Mouse (Mus musculus) embryonic facial prominence, embryonic 11.5 days (tissue): ENCODE results near the gene Efnb3. TPM values are rescaled to one million over a fixed set of nuclear protein-coding genes. Genes with fewer than 3 reads are reported as not detected.

Experiments used
- ATAC-seq: fragments of 200-750 bp; cut with Nextera tagmentation; replicated peaks from 2 replicates; pipeline ENCODE4 v1.8.0; 2017; ENCODE audit warnings: low read depth; ENCODE audit not compliant: insufficient number of reproducible peaks, low FRiP score, low TSS enrichment
- DNase-seq: peaks from one replicate; pipeline ENCODE4 v3.0.0-alpha.2; 2015; ENCODE audit warnings: low spot score
- H3K27ac ChIP-seq: fragments of 300-500 bp; sonication (generic); replicated peaks from 2 replicates; pipeline ENCODE4 v1.5.1; 2014; ENCODE audit warnings: mild to moderate bottlenecking, low read depth, low read length, control low read depth
- H3K27me3 ChIP-seq: fragments of 300-500 bp; sonication (generic); 2 replicates; pipeline ENCODE4 v1.6.1; 2014; ENCODE audit warnings: mild to moderate bottlenecking, low read length, moderate library complexity, mixed read lengths; ENCODE audit not compliant: control insufficient read depth, insufficient read depth
- H3K36me3 ChIP-seq: fragments of 300-500 bp; sonication (generic); replicated peaks from 2 replicates; pipeline ENCODE4 v1.6.1; 2014; ENCODE audit warnings: low read depth, mild to moderate bottlenecking, low read length, moderate library complexity, mixed read lengths; ENCODE audit not compliant: control insufficient read depth, insufficient read depth
- H3K4me1 ChIP-seq: fragments of 300-500 bp; sonication (generic); 2 replicates; pipeline ENCODE4 v1.6.1; 2014; ENCODE audit warnings: low read length, mixed read lengths; ENCODE audit not compliant: control insufficient read depth, insufficient read depth
- H3K4me2 ChIP-seq: fragments of 300-500 bp; sonication (generic); 2 replicates; pipeline ENCODE4 v1.6.1; 2014; ENCODE audit warnings: low read depth, mild to moderate bottlenecking, control low read depth, low read length, moderate library complexity
- H3K4me3 ChIP-seq: fragments of 300-500 bp; sonication (generic); 2 replicates; pipeline ENCODE4 v1.5.1; 2014; ENCODE audit warnings: low read depth, low read length, control low read depth
- H3K9ac ChIP-seq: fragments of 300-500 bp; sonication (generic); replicated peaks from 2 replicates; pipeline ENCODE4 v1.6.1; 2014; ENCODE audit warnings: mild to moderate bottlenecking, control low read depth, low read length
- H3K9me3 ChIP-seq: fragments of 300-500 bp; sonication (generic); replicated peaks from 2 replicates; pipeline ENCODE4 v1.6.1; 2016; ENCODE audit warnings: mild to moderate bottlenecking, low read length, inconsistent platforms, mixed read lengths; ENCODE audit not compliant: control insufficient read depth
- WGBS: fragments of 180-500 bp; shearing (Covaris S2); extraction: QIAGEN DNeasy Blood & Tissue Kit; methylation state at CpG from one replicate; pipeline ENCODE4 v1.1.7; 2014; 5-methylcytosine and 5-hydroxymethylcytosine counted together
- polyA plus RNA-seq: library from polyadenylated mRNA; unstranded; fragments of >200 nt; fragmentation: Nextera tagmentation; extraction: Ambion mirVana; gene quantifications from 2 replicates; pipeline ENCODE4 v1.2.1, GENCODE M21; 2014

Efnb3 gene
- polyA plus RNA-seq, 1 experiment from 2014 or later, result 11.3 TPM

GRCm38 (mm10) chr11:69554539-69555140, 5.4 kb downstream of the Efnb3 start:
- Histone ChIP-seq H3K4me2 (no peak overlapping the region), H3K9me3 (no peaks in the 10 kb centered on the region), H3K27me3 (no peaks in the 10 kb centered on the region), H3K4me1 (peaks cover 7% of the 10 kb centered on the region), H3K9ac (no peak overlapping the region), H3K4me3 (no peak overlapping the region), H3K36me3 (no peaks in the 10 kb centered on the region; the same call in 1 of the 2 replicates), H3K27ac (no peak overlapping the region)
- no peak for DNase-seq
- 89% methylated on average over 5 of the region's 5 CpGs for WGBS
- no peak for ATAC-seq

GRCm38 (mm10) chr11:69553341-69553721, 6.7 kb downstream of the Efnb3 start:
- no peaks in the 10 kb centered on the region; the same call in 1 of the 2 replicates for H3K36me3 ChIP-seq
- DNase-seq, result no peak
- 8% methylated on average over 2 of the region's 2 CpGs for WGBS
- H3K9ac ChIP-seq, result no peak overlapping the region; the same call in 1 of the 2 replicates
- no peak overlapping the region for H3K4me3 ChIP-seq
- H3K9me3 ChIP-seq, result no peaks in the 10 kb centered on the region
- ATAC-seq, result no peak; the same call in 1 of the 2 replicates
- no peaks in the 10 kb centered on the region for H3K27me3 ChIP-seq
- peaks cover 7% of the 10 kb centered on the region for H3K4me1 ChIP-seq
- no peak overlapping the region; the same call in 1 of the 2 replicates for H3K27ac ChIP-seq
- no peak overlapping the region for H3K4me2 ChIP-seq

- Histone ChIP-seq H3K27ac (no peak overlapping the region), H3K9me3 (no peaks in the 10 kb centered on the region), H3K9ac (no peak overlapping the region; the same call in 1 of the 2 replicates), H3K27me3 (no peaks in the 10 kb centered on the region), H3K36me3 (no peaks in the 10 kb centered on the region; the same call in 1 of the 2 replicates), H3K4me2 (no peak overlapping the region), H3K4me1 (peaks cover 4% of the 10 kb centered on the region), H3K4me3 (no peak overlapping the region)
- ATAC-seq (peak; percentile 56), DNase-seq (peak; percentile 76)
- WGBS, result 21% methylated on average over 14 of the region's 14 CpGs
Observed at GRCm38 (mm10) chr11:69552622-69553340, 7.2 kb downstream of the Efnb3 start.

DNA sequence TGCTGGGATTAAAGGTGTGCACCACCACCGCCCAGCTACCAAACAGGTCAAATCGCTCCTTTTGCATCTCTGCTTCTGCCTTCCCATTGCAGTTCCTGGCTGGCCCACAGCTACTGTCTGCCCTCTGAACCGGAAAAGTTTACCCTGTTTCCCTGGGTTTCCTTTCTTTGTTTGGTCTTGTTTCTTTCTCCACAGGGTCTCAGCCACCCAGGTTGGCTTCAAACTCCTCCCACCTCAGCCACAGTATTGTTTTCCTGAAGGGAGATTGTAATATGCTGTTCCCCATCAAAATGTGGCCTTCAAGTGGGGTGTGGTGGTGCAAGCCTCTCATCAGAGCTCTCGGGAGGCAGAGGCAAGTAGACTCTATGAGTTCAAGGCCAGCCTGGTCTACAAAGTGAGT, 8.7 kb downstream of the Efnb3 start:
- Histone ChIP-seq H3K9me3 (no peaks in the 10 kb centered on the region), H3K4me1 (no peaks in the 10 kb centered on the region; the same call in 1 of the 2 replicates), H3K27me3 (no peaks in the 10 kb centered on the region), H3K27ac (no peak overlapping the region), H3K4me3 (no peak overlapping the region), H3K9ac (no peak overlapping the region), H3K36me3 (no peaks in the 10 kb centered on the region; the same call in 1 of the 2 replicates), H3K4me2 (no peak overlapping the region)
- DNase-seq (no peak), ATAC-seq (no peak)
- 61% methylated on average over 4 of the region's 4 CpGs for WGBS

DNA sequence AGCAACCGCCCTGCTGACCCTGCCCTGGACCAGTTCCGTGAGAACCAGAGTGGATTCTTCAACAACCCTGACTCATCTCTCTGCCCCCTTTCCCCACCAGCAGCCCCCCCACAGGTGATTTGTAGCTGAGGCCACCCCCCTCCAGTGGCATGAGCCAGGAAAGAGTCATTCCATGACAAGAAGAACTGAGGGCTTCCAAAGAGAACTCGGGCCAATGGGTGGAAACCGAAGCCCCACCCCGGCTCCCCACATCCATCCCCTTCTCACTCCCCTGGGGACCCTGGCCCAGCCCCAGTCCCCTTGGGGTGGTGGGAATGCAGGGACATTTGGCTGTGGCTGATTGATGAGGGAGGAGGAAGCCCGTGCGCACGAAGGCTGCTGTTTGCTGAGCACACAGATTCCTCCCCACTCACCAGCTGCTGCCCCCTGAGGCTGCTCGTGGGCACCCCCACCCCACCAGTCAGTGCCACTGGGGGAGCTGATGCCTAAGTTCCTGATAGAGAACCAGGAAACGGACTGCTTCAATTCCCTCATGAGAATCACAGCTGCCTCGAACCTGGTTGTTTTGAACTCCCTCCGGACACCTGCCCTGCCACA, 10.8 kb downstream of the Efnb3 start, which contains the start of gene Dnah2:
Gene Dnah2, minus strand, starts transcription at position 51 of the 597 bp plus-strand sequence.
- Histone ChIP-seq H3K27me3 (no peaks in the 10 kb centered on the region), H3K27ac (no peak within 1 kb of the TSS), H3K9me3 (no peaks in the 10 kb centered on the region), H3K4me1 (no peaks in the 10 kb centered on the region; the same call in 1 of the 2 replicates), H3K4me2 (no peak within 1 kb of the TSS), H3K4me3 (no peak within 1 kb of the TSS), H3K36me3 (no peaks in the 10 kb centered on the region), H3K9ac (no peak within 1 kb of the TSS)
- DNase-seq (no peak), ATAC-seq (no peak)
- 51% methylated on average over 12 of the region's 12 CpGs for WGBS

DNA sequence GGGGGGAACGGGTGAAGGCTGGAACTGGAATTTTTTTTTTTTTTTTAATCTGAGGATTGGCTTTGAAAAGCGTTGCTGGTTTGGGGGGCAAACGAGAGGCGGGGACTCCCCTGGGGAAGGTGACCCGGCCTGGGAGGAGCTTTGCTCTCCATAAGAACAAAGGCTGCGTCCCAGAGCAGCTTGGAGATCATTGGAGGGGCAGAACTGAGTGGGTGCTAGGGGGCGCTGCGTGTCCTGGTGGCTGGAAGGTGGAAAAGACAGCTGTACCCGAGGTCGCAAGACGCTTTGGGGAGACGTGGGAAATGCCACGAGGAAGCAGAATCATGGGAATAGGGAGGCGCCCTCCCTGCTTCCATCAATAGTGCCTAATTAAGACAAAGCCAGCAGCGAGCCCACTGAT, 12.9 kb downstream of the Efnb3 start:
- H3K4me2 ChIP-seq, result peak overlapping the region; percentile 88
- ATAC-seq (peak; percentile 16; the same call in 1 of the 2 replicates), DNase-seq (no peak)
- no peaks in the 10 kb centered on the region for H3K9me3 ChIP-seq
- peak overlapping the region; percentile 41 for H3K4me3 ChIP-seq
- H3K36me3 ChIP-seq, result no peaks in the 10 kb centered on the region
- no peaks in the 10 kb centered on the region; the same call in 1 of the 2 replicates for H3K4me1 ChIP-seq
- H3K27me3 ChIP-seq, result no peaks in the 10 kb centered on the region
- 5% methylated on average over 15 of the region's 15 CpGs for WGBS
- peak overlapping the region; percentile 72 for H3K27ac ChIP-seq
- peak overlapping the region; percentile 77 for H3K9ac ChIP-seq

DNA sequence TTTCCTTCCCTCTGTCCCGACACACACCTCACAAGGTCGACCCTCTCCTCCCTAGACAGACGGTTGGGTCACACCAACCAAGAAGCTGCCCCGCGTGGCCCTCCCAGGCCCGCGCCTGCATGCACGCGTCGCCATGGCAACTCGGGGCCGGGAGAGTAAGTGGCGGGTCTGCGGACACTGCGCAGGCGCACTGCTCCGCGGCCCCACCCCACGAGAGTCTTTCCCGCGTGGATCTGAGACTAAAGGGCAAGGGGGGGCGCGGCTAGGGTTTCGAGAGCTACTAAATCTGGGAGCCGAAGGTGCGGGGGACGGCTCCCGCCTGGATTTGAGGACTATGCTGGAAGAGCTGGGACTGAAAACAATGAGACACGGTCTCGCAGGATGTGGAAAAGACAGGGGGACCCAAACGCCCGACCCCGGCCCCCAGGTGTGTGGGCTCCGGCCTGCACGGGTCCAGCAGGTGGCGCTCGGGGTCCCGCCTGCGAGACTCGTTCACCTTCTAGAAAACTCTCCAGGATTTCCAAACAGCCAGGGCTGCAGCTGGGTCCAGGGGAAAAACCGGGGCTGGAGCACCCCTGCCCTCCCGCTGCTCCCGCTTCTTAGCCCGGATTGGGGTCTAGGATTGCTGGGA, 13.5 kb downstream of the Efnb3 start:
- ATAC-seq, result peak; percentile 54
- Histone ChIP-seq H3K27me3 (no peaks in the 10 kb centered on the region), H3K9ac (peak overlapping the region; percentile 77), H3K4me3 (peak overlapping the region; percentile 41), H3K27ac (peak overlapping the region; percentile 72), H3K9me3 (no peaks in the 10 kb centered on the region), H3K4me2 (peak overlapping the region; percentile 88), H3K4me1 (no peaks in the 10 kb centered on the region; the same call in 1 of the 2 replicates), H3K36me3 (no peaks in the 10 kb centered on the region)
- peak; percentile 91 for DNase-seq
- WGBS, result 0% methylated on average over 44 of the region's 44 CpGs
